Mouse (Mus musculus) heart, embryonic 13.5 days (tissue): ENCODE data around the gene Ctr9. TPM values are rescaled to one million over a fixed set of nuclear protein-coding genes. Genes with fewer than 3 reads are reported as not detected.

Experiments used
- ATAC-seq: fragments of 200-750 bp; cut with Nextera tagmentation; 2 replicates; pipeline ENCODE4 v1.8.0; 2017; ENCODE audit warnings: moderate TSS enrichment; ENCODE audit not compliant: insufficient number of reproducible peaks, low FRiP score, low TSS enrichment; ENCODE audit errors: extremely low read depth
- H3K27ac ChIP-seq: fragments of 300-500 bp; sonication (generic); replicated peaks from 2 replicates; pipeline ENCODE4 v1.5.1; 2015; ENCODE audit warnings: moderate library complexity, mild to moderate bottlenecking, inconsistent platforms
- H3K27me3 ChIP-seq: fragments of 300-500 bp; sonication (generic); replicated peaks from 2 replicates; pipeline ENCODE4 v1.6.1; 2015; ENCODE audit warnings: mild to moderate bottlenecking, inconsistent platforms
- H3K36me3 ChIP-seq: fragments of 300-500 bp; sonication (generic); 2 replicates; pipeline ENCODE4 v1.6.1; 2015; ENCODE audit warnings: mild to moderate bottlenecking, inconsistent platforms
- H3K4me1 ChIP-seq: fragments of 300-500 bp; sonication (generic); 2 replicates; pipeline ENCODE4 v1.6.1; 2015; ENCODE audit warnings: inconsistent platforms
- H3K4me2 ChIP-seq: fragments of 300-500 bp; sonication (generic); 2 replicates; pipeline ENCODE4 v1.6.1; 2015; ENCODE audit warnings: inconsistent platforms, mild to moderate bottlenecking, moderate library complexity
- H3K4me3 ChIP-seq: fragments of 300-500 bp; sonication (generic); 2 replicates; pipeline ENCODE4 v1.5.1; 2015; ENCODE audit warnings: moderate library complexity, mild to moderate bottlenecking, inconsistent platforms
- H3K9ac ChIP-seq: fragments of 300-500 bp; sonication (generic); 2 replicates; pipeline ENCODE4 v1.6.1; 2015; ENCODE audit warnings: inconsistent platforms, mild to moderate bottlenecking, moderate library complexity
- H3K9me3 ChIP-seq: fragments of 300-500 bp; sonication (generic); 2 replicates; pipeline ENCODE4 v1.6.1; 2016; ENCODE audit warnings: inconsistent platforms
- WGBS: fragments of 180-500 bp; shearing (Covaris S2); methylation state at CpG from one replicate; pipeline ENCODE4 v1.1.7; 2015; ENCODE audit warnings: mixed read lengths; 5-methylcytosine and 5-hydroxymethylcytosine counted together
- polyA plus RNA-seq: library from polyadenylated mRNA; unstranded; fragments of >200 nt; fragmentation: Nextera tagmentation; extraction: Ambion mirVana; gene quantifications from 2 replicates; pipeline ENCODE4 v1.2.1, GENCODE M21; 2015

Ctr9 gene
- polyA plus RNA-seq, 1 experiment from 2014 or later = 39.6 TPM

DNA sequence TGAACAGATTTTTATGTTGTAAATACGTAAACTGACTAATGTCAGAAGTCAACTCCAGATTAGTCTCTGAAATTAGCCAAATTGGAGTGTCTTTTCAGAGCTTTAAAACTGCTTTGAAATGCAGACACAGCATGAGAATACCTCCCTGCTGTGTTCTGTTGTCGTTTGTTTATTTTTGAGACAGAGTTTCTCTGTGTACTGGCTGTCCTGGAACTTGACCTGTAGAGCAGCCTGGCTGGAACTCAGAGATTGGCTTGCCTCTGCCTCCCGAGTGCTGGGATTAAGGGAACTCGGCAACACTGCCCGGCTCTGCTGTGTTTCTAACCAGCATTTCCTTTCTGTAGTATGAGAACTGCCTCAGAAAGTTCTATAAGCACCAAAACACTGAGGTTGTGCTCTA lies 20.2 kb downstream of the Ctr9 start:
- H3K27me3 ChIP-seq = no peaks in the 10 kb centered on the region
- H3K9ac ChIP-seq = no peak overlapping the region
- no peaks in the 10 kb centered on the region for H3K9me3 ChIP-seq
- peaks cover 100% of the 10 kb centered on the region for H3K36me3 ChIP-seq
- H3K4me1 ChIP-seq = peaks cover 12% of the 10 kb centered on the region
- H3K4me2 ChIP-seq = no peak overlapping the region
- no peak overlapping the region for H3K27ac ChIP-seq
- no peak for ATAC-seq
- H3K4me3 ChIP-seq = no peak overlapping the region
- 79% methylated on average over 5 of the region's 5 CpGs for WGBS

DNA sequence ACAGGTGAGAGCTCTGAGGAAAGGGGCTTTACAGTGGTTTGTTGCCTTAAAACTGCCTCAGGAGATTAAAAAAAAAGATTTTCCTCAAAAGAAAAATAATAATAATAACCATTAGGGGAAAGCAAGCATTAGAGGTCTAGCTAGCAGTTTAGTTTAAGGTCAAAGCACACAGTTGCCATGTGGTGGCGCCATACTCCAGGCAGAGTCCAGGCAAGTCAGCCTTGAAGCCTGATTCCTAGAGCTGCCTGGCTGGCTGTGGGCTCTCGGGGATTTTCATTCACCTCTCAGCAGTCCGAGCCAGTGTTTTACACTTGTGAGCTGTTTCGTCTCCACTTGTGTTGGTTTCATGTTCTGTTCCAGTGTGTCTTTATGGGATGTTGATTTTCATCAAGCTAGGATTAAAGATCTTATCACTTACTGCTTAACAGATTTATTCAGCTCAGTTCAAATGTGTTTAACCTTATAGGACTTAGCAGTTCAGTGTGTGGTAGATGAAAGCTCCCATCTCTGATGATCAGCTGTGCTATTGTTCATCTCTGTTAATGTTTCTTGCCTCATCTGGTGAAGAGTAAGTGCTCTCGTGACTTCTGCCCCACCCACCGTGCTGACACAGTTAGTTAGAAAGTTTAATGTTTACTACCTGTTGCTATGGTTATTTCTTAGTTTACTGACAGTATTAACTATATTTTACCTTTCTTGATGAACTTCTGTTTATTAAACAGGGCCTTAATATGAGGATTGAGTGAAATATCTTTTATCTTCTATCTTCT lies 21.1 kb downstream of the Ctr9 start:
- WGBS = 57% methylated on average over 6 of the region's 6 CpGs
- ATAC-seq = no peak

DNA sequence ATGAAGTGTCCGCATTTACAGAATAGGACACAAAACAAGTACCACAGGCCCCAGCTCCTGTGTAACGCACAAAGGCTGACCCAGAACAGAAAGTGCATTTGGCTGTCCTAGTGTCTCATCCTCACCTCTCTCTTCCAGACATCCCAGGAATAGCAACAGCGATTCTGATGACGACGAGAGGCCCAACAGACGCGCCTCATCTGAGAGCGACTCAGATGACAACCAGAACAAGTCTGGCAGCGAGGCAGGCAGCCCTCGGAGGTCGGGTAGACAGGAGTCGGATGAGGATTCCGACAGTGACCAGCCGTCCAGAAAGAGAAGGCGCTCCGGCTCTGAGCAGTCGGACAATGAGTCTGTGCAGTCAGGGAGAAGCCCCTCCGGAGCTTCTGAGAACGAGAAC lies 26.5 kb downstream of the Ctr9 start:
- Histone ChIP-seq H3K9ac (peak overlapping the region; percentile 55; the same call in 1 of the 2 replicates), H3K4me2 (peak overlapping the region; percentile 30), H3K4me3 (no peak overlapping the region), H3K36me3 (peaks cover 71% of the 10 kb centered on the region), H3K27me3 (no peaks in the 10 kb centered on the region), H3K9me3 (no peaks in the 10 kb centered on the region), H3K4me1 (peaks cover 36% of the 10 kb centered on the region), H3K27ac (peak overlapping the region; percentile 91)
- WGBS = 45% methylated on average over 19 of the region's 19 CpGs
- ATAC-seq = no peak

More for the DNA sequence above, 21.1 kb downstream of the Ctr9 start:
- Histone ChIP-seq H3K9ac (no peak overlapping the region), H3K27me3 (no peaks in the 10 kb centered on the region), H3K36me3 (peaks cover 100% of the 10 kb centered on the region), H3K4me3 (no peak overlapping the region), H3K9me3 (no peaks in the 10 kb centered on the region), H3K27ac (no peak overlapping the region), H3K4me2 (no peak overlapping the region), H3K4me1 (peaks cover 21% of the 10 kb centered on the region)

DNA sequence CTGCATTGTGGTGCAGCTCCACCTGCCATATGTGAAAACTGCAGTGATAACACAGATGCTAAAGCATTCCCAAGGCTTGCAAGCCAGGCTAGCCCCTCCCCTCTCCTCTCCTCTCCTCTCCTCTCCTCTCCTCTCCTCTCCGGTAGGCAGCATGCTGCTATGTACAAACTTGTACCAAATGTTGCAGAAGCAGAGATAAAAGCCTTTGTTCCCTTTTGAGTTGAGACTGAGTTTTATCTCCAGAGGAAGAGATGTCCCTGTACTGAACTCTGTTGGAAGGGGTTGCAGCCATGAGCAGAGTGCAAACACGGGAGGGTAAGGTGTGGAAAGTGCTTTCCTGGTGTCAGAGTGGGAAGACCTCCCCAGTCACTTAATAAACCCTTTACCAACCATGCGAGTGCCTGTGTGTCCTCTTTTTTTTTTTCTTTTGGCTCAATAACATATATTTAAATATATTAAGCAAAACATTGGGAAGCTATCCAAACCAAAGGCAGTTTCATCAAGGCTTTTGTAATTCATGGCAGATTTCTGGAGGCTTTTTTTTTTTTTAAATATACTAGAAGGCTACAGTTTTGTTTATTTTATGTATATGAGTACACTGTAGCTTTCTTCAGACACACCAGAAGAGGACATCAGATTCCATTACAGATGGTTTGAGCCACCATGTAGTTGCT lies 27.4 kb downstream of the Ctr9 start:
- ATAC-seq = no peak
- WGBS = 36% methylated on average over 3 of the region's 3 CpGs
- Histone ChIP-seq H3K4me3 (no peak overlapping the region), H3K9me3 (no peaks in the 10 kb centered on the region), H3K9ac (no peak overlapping the region), H3K27me3 (no peaks in the 10 kb centered on the region), H3K4me2 (no peak overlapping the region), H3K27ac (peak overlapping the region; percentile 91; the same call in 1 of the 2 replicates), H3K4me1 (peaks cover 36% of the 10 kb centered on the region), H3K36me3 (peaks cover 62% of the 10 kb centered on the region)

DNA sequence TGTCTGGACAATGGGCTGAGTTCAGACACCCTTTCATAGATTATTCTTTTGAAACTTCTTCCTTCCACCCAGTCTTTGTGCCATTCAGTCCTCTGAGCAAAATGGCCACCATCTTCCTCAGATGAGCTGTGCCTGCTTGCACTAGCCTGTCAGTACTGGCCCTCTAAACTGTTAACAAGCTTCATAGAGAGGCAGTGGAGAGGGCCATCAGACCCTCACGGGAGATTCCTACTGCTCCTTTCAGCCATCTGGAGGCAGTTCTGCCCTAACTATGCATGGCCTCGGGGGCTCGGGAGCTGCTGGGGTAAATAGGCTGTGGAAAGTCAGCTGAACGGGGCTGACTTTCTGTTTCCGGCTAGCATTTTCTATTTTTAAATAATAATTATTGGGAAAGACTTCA lies 30.8 kb downstream of the Ctr9 start:
- Histone ChIP-seq H3K4me1 (peaks cover 18% of the 10 kb centered on the region), H3K9ac (no peak overlapping the region), H3K9me3 (no peaks in the 10 kb centered on the region), H3K27me3 (no peaks in the 10 kb centered on the region), H3K4me3 (no peak overlapping the region), H3K36me3 (peaks cover 40% of the 10 kb centered on the region), H3K27ac (no peak overlapping the region), H3K4me2 (no peak overlapping the region)
- no peak for ATAC-seq
- WGBS = 68% methylated on average over 5 of the region's 5 CpGs

DNA sequence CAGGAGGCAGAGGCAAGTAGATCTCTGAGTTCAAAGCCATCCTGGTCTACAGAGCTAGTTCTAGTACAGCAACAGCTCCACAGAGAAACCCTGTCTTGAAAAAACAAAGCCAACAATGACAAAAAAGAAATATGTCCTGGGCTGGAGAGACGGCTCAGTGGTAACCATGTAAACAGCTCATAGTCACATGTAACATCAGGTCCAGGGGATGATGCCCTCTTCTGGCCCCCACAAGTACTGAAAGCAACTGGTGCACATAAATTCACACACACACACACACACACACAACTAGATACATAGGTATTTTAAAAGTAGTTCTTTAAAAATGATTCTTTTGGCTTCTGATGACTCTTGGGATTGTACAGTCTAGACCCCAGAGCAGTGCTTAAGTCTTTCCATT lies 34.2 kb downstream of the Ctr9 start:
- no peak overlapping the region for H3K9ac ChIP-seq
- no peak for ATAC-seq
- no peaks in the 10 kb centered on the region for H3K27me3 ChIP-seq
- H3K36me3 ChIP-seq = peaks cover 21% of the 10 kb centered on the region
- 100% methylated on average over 1 of the region's 1 CpGs for WGBS
- H3K4me1 ChIP-seq = no peaks in the 10 kb centered on the region
- no peak overlapping the region for H3K4me2 ChIP-seq
- no peak overlapping the region for H3K4me3 ChIP-seq
- no peak overlapping the region for H3K27ac ChIP-seq
- peaks cover 5% of the 10 kb centered on the region for H3K9me3 ChIP-seq

DNA sequence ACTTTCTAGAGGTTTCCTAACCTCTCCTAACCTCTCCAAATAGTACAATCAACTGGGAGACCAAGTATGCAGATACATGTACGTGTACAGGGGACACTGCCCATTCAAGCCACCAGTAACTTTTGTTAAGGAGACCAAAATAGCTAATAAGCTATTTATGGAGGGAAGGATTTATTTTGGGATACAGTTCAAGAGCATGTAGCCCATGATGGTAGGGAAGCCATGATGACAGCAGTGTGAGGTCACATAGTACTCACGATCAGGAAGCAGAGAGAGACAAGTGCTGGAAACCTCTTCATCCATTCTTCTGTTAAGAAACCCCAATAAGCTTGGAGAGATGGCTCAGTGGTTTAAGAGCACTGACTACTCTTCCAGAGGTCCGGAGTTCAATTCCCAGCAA lies 39.4 kb downstream of the Ctr9 start:
- Histone ChIP-seq H3K9ac (no peak overlapping the region), H3K4me2 (no peak overlapping the region), H3K36me3 (peaks cover 64% of the 10 kb centered on the region), H3K27me3 (no peaks in the 10 kb centered on the region), H3K4me3 (no peak overlapping the region), H3K4me1 (no peaks in the 10 kb centered on the region), H3K9me3 (peaks cover 10% of the 10 kb centered on the region), H3K27ac (no peak overlapping the region)
- WGBS = 71% methylated on average over 3 of the region's 3 CpGs
- ATAC-seq = no peak

DNA sequence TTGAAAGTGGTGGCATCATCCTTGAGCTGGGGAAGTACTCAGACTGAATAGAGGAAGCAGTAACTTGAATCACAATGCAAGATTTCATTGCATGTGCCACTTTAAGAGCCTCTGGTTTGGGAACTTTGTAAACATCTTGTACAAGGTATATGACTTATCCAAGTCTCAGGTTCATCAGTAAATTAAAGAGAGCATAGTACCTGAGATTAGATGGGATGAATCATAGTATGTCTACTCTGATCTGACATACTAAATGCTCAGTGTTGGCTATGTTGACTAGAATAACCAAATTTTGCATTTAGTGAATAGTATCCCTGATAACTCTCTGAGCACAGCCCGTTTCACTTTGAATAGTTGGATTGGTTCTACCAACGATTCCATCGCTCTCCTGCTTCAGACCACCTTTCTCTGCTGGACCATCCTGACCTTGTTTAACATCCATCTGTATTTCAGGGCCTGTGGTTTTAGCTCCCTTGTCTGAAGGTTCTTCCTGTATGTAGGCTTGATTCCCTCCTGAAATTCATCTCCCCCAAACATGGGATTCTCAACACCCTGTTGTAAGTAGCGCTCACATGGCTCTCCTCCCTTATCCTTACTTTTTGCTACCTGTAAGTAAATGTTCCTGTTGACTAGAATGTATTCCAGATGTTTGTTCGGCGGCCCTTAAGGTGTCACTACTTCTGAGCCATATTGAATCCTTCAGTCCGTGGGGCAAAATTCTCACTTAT lies 40.9 kb downstream of the Ctr9 start:
- Histone ChIP-seq H3K36me3 (peaks cover 71% of the 10 kb centered on the region), H3K27ac (no peak overlapping the region), H3K27me3 (no peaks in the 10 kb centered on the region), H3K4me2 (no peak overlapping the region), H3K9ac (no peak overlapping the region), H3K4me3 (no peak overlapping the region), H3K9me3 (peaks cover 10% of the 10 kb centered on the region), H3K4me1 (peaks cover 11% of the 10 kb centered on the region; the same call in 1 of the 2 replicates)
- WGBS = 87% methylated on average over 7 of the region's 7 CpGs
- no peak for ATAC-seq

DNA sequence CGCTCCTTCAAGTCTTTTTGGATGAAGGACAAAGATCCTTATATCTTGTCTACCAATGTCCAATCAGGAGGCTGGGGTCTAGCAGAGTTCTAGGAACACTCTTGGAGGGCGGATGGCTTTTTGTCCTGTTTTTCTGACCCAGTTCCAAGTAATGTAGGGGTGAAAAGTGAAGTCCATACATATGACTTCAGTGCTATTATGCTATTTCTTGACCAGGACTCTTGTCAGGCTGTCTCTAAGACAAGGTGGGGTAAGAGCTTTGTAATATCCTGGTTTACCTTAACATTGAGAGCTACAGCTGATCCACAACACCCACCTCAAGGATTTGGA lies 41.4 kb downstream of the Ctr9 start:
- no peak for ATAC-seq
- Histone ChIP-seq H3K27me3 (no peaks in the 10 kb centered on the region), H3K9ac (no peak overlapping the region), H3K4me2 (no peak overlapping the region), H3K27ac (no peak overlapping the region), H3K4me1 (peaks cover 17% of the 10 kb centered on the region), H3K4me3 (no peak overlapping the region), H3K36me3 (peaks cover 77% of the 10 kb centered on the region), H3K9me3 (peaks cover 10% of the 10 kb centered on the region)
- WGBS = 89% methylated on average over 2 of the region's 2 CpGs

DNA sequence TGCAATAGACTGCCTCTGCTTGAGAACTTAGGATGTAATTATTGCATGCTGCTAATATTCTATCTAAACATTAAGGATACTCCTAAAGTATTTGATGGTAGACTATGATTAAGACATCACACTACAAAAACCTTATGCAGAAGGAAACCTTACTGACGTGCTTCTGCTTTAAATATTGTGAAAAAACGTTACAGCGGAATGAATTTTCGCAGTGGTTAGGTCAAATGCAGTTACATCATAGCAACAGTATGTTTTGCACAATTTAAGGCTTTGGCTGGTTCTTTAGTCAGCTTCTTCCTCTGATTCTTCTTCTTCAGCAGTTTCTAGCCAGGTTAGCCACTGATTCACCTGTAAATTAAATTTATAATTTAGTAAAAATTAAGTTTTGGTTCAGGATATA lies 43.7 kb downstream of the Ctr9 start:
- WGBS = 93% methylated on average over 4 of the region's 4 CpGs
- no peak for ATAC-seq

DNA sequence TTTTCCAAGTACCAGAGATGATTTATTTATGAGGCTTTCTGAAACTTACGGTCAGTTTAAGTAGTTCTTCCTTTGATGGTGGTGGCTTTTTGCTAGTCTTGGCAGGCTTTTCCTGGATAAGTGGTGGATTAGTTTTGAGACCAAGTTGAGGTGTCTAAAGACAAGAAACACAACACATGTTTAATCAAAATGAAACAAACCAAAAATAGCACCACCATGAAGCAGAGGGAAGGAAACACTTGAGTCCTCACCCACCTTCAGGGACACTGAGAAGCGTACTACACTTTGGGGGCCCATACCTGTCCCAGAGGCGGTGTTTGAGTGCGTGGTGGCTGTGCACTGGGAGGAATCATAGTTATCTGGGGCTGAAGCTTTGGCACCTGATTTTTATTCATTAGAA lies 46.5 kb downstream of the Ctr9 start:
- WGBS = 55% methylated on average over 4 of the region's 4 CpGs
- no peaks in the 10 kb centered on the region for H3K27me3 ChIP-seq
- ATAC-seq = no peak
- H3K27ac ChIP-seq = peak overlapping the region; percentile 59; the same call in 1 of the 2 replicates
- H3K9ac ChIP-seq = no peak overlapping the region
- H3K9me3 ChIP-seq = no peaks in the 10 kb centered on the region
- no peak overlapping the region for H3K4me3 ChIP-seq
- H3K4me1 ChIP-seq = peaks cover 64% of the 10 kb centered on the region
- H3K36me3 ChIP-seq = peaks cover 97% of the 10 kb centered on the region
- H3K4me2 ChIP-seq = no peak overlapping the region

More for the DNA sequence above, 43.7 kb downstream of the Ctr9 start:
- Histone ChIP-seq H3K4me1 (peaks cover 37% of the 10 kb centered on the region), H3K9ac (no peak overlapping the region), H3K36me3 (peaks cover 97% of the 10 kb centered on the region), H3K9me3 (peaks cover 10% of the 10 kb centered on the region), H3K4me3 (no peak overlapping the region), H3K27me3 (no peaks in the 10 kb centered on the region), H3K27ac (no peak overlapping the region), H3K4me2 (no peak overlapping the region)
